Mouse (Mus musculus) thymus, adult 2 months (tissue): ENCODE results near the gene Papolg. TPM values are rescaled to one million over a fixed set of nuclear protein-coding genes. Genes with fewer than 3 reads are reported as not detected.

Source experiments
- DNase-seq: peaks from one replicate; pipeline ENCODE4 v3.0.0; 2021
- H3K27ac ChIP-seq: fragments of 200-500 bp; 2 replicates; pipeline ENCODE4 v1.5.1; 2012; ENCODE audit warnings: low read length, control low read depth; ENCODE audit not compliant: control insufficient read depth, insufficient read depth
- H3K27me3 ChIP-seq: fragments of 200-500 bp; 2 replicates; pipeline ENCODE4 v1.6.1; 2012; ENCODE audit warnings: mild to moderate bottlenecking, low read length, moderate library complexity, mixed read lengths; ENCODE audit not compliant: control insufficient read depth, insufficient read depth
- H3K36me3 ChIP-seq: fragments of 200-500 bp; 2 replicates; pipeline ENCODE4 v1.6.1; 2012; ENCODE audit warnings: mild to moderate bottlenecking, low read length, moderate library complexity; ENCODE audit not compliant: control insufficient read depth, insufficient read depth
- H3K4me1 ChIP-seq: fragments of 200-500 bp; replicated peaks from 2 replicates; pipeline ENCODE4 v1.6.1; 2012; ENCODE audit warnings: low read length; ENCODE audit not compliant: control insufficient read depth, insufficient read depth
- H3K4me3 ChIP-seq: fragments of 200-500 bp; 2 replicates; pipeline ENCODE4 v1.5.1; 2012; ENCODE audit warnings: mild to moderate bottlenecking, low read length, control low read depth, moderate library complexity; ENCODE audit not compliant: control insufficient read depth, insufficient read depth
- CTCF ChIP-seq: fragments of 200-500 bp; IDR thresholded peaks from 2 replicates; pipeline ENCODE4 v1.5.1; 2012; ENCODE audit warnings: mild to moderate bottlenecking, control low read depth, low read length, moderate library complexity, borderline replicate concordance; ENCODE audit not compliant: control insufficient read depth, poor library complexity, insufficient read depth; ENCODE audit errors: extremely low read depth
- POLR2A ChIP-seq: fragments of 200-500 bp; IDR thresholded peaks from 2 replicates; pipeline ENCODE4 v1.6.1; 2012; ENCODE audit warnings: mild to moderate bottlenecking, low read length, control low read depth, moderate library complexity; ENCODE audit not compliant: control insufficient read depth, poor library complexity, insufficient read depth; ENCODE audit errors: extremely low read depth
- WGBS: fragments of 180-500 bp; shearing (Covaris S2); methylation state at CpG from one replicate; pipeline ENCODE4 v1.1.7; 2018; 5-methylcytosine and 5-hydroxymethylcytosine counted together
- polyA plus RNA-seq: library from polyadenylated mRNA; depleted of rRNA; stranded (reverse); fragments of >200 nt; gene quantifications from 2 replicates; pipeline ENCODE4 v1.2.3, GENCODE M21; 2012; rRNA removed

The Papolg gene
- polyA plus RNA-seq, 1 experiment = 11.9 TPM

DNA sequence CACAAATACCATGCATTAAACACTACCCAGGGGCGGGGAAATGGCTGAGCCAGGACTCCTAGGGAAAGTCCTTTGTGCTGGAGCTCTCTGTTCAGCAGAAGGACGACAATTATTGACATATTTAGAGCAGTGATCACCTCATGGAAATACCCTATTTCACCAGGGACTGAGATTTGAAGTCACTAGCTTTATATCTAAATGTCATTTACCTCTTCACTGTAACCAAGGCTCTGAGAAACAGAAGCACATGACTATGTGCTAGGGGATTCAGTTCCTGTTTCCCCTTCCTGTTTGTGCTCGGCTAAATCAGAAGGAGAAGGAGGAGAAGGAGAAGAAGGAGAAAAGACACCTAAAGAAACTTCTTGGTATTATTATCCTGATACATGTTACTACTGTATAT, 71.8 kb downstream of the Papolg start:
- 69% methylated on average over 3 of the region's 3 CpGs for WGBS
- Histone ChIP-seq H3K27me3 (no peaks in the 10 kb centered on the region), H3K4me3 (no peak overlapping the region), H3K36me3 (no peaks in the 10 kb centered on the region), H3K27ac (no peak overlapping the region), H3K4me1 (no peaks in the 10 kb centered on the region; the same call in 1 of the 2 replicates)
- TF ChIP-seq CTCF = no peak
- TF ChIP-seq POLR2A = no peak
- no peak for DNase-seq

GRCm38 (mm10) chr11:23821652-23822051, 73.4 kb downstream of the Papolg start:
- H3K36me3 ChIP-seq = no peaks in the 10 kb centered on the region
- no peaks in the 10 kb centered on the region for H3K27me3 ChIP-seq
- no peak overlapping the region for H3K27ac ChIP-seq
- H3K4me1 ChIP-seq = no peaks in the 10 kb centered on the region; the same call in 1 of the 2 replicates
- DNase-seq = no peak
- 97% methylated on average over 2 of the region's 2 CpGs for WGBS
- no peak overlapping the region for H3K4me3 ChIP-seq
- TF ChIP-seq POLR2A (no peak), CTCF (no peak)

GRCm38 (mm10) chr11:23820977-23821376, 74.1 kb downstream of the Papolg start:
- Histone ChIP-seq H3K36me3 (no peaks in the 10 kb centered on the region), H3K27me3 (no peaks in the 10 kb centered on the region), H3K27ac (no peak overlapping the region), H3K4me1 (no peaks in the 10 kb centered on the region; the same call in 1 of the 2 replicates), H3K4me3 (no peak overlapping the region)
- TF ChIP-seq CTCF = no peak
- no peak for TF ChIP-seq POLR2A
- 51% methylated on average over 2 of the region's 2 CpGs for WGBS
- DNase-seq = no peak

DNA sequence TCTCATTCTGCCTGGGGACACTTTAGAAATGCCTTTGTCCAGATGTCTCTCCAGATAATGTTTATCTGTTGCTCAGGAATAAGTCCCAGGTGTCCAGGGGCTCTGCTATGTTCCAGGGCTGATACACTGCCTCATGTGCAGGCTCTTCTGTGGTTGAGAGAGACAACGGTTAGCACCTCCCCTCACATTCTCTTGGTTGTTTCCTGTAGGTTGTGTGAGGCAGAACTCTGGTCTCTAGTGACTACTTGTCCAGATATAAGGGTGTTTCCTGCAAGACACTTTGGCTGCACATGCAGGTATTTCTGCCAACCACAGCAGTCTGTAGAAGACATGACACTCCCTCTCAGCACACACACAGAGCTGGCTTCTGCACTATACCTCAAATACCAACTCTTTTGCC, 76.3 kb downstream of the Papolg start:
- 2% methylated on average over 1 of the region's 1 CpGs for WGBS
- no peaks in the 10 kb centered on the region for H3K36me3 ChIP-seq
- TF ChIP-seq POLR2A (no peak), CTCF (no peak)
- no peaks in the 10 kb centered on the region for H3K27me3 ChIP-seq
- H3K4me3 ChIP-seq = no peak overlapping the region
- no peaks in the 10 kb centered on the region; the same call in 1 of the 2 replicates for H3K4me1 ChIP-seq
- no peak for DNase-seq
- H3K27ac ChIP-seq = no peak overlapping the region

Other genes starting within 250 kb of the Papolg start
- gene Pus10, start 229.6 kb downstream of the Papolg start, polyA plus RNA-seq = 4.8 and 5.0 TPM in 2 replicates
- gene Pex13, start 229.3 kb downstream of the Papolg start, polyA plus RNA-seq = 7.5 and 9.1 TPM in 2 replicates
- gene Rel, start 124.3 kb downstream of the Papolg start, polyA plus RNA-seq = 9.0 and 9.3 TPM in 2 replicates
- gene A830031A19Rik, start 179.8 kb upstream of the Papolg start, polyA plus RNA-seq = not detected in 2 replicates
- gene Bcl11a, start 182.8 kb upstream of the Papolg start, polyA plus RNA-seq = 2.7 and 2.8 TPM in 2 replicates